27 mouse cellular contexts compared by ENCODE assay signal in the genomic region with DNA sequence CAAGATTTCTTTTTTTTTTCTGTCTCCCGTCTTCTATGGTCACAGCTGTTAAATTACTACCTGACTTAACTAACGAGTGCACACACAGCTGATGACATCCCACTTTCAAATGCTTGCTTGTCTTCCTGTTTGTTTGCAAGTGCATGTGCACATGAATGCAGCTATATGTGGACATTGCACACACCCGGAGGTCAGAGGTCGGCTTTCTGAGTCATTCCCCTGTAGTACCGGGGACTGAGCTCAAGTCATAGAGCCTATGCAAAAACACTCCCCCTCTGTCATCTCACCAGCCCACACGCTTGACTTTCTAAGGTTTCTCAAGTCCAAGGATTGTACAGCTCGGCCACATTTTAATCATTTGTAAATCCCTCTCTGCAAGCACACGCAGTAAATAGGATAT.
DNase-seq lines count a peak whose midpoint lies in the region; ATAC-seq and TF ChIP-seq lines count a peak whose summit lies in the region.
"Had no signal": no experiment of that assay in that cellular context is flagged by ENCODE, and none has a peak within 500 bp of the region (broad histone marks: within the 10 kb centered on the region; RNA-seq: fewer than 3 reads in every experiment).

No protein-coding gene starts in this region.

- no peaks in the 10 kb centered on the region for H3K27me3 ChIP-seq in liver, postnatal 0 days (ENCODE audit: insufficient read depth, low read length)
- H3K27me3 ChIP-seq in liver, embryonic 11.5 days (replicated peaks; ENCODE audit: control insufficient read depth, insufficient read depth, low read length), result no peaks in the 10 kb centered on the region
- no peaks in the 10 kb centered on the region for H3K27me3 ChIP-seq in midbrain, embryonic 11.5 days (ENCODE audit: control insufficient read depth, insufficient read depth, low read length)
- no peaks in the 10 kb centered on the region for H3K27me3 ChIP-seq in midbrain, embryonic 13.5 days
- no peaks in the 10 kb centered on the region for H3K27me3 ChIP-seq in forebrain, embryonic 14.5 days (replicated peaks; ENCODE audit: control insufficient read depth, insufficient read depth, low read length)
- H3K27me3 ChIP-seq: CH12.LX; embryonic facial prominence, embryonic 13.5 days; embryonic facial prominence, embryonic 15.5 days; forebrain, embryonic 13.5 days had no signal

- no peak overlapping the region for H3K4me3 ChIP-seq in liver, postnatal 0 days (ENCODE audit: low read depth, low read length)
- no peak overlapping the region for H3K4me3 ChIP-seq in liver, embryonic 11.5 days (ENCODE audit: low read depth, low read length)
- H3K4me3 ChIP-seq in midbrain, embryonic 11.5 days (ENCODE audit: low read depth, low read length), result no peak overlapping the region
- no peak overlapping the region for H3K4me3 ChIP-seq in midbrain, embryonic 13.5 days (replicated peaks)
- no peak overlapping the region for H3K4me3 ChIP-seq in forebrain, embryonic 14.5 days (ENCODE audit: low read depth, low read length)
- H3K4me3 ChIP-seq: embryonic facial prominence, embryonic 13.5 days; embryonic facial prominence, embryonic 15.5 days; erythroblast, embryonic 14.5 days; forebrain, embryonic 13.5 days had no signal

- H3K36me3 ChIP-seq in liver, postnatal 0 days (replicated peaks; ENCODE audit: insufficient read depth, low read length), result peaks cover 19% of the 10 kb centered on the region
- H3K36me3 ChIP-seq in liver, embryonic 11.5 days (ENCODE audit: control insufficient read depth, insufficient read depth, low read length), result no peaks in the 10 kb centered on the region
- H3K36me3 ChIP-seq in midbrain, embryonic 11.5 days (ENCODE audit: control insufficient read depth, insufficient read depth, low read length), result 0 out of 2 replicates have a peak, but pooled peaks cover 3% of the 10 kb centered on the region
- peaks cover 59% of the 10 kb centered on the region for H3K36me3 ChIP-seq in midbrain, embryonic 13.5 days
- H3K36me3 ChIP-seq in forebrain, embryonic 14.5 days (ENCODE audit: control insufficient read depth, insufficient read depth, low read length), result peaks cover 22% of the 10 kb centered on the region
- H3K36me3 ChIP-seq: embryonic facial prominence, embryonic 15.5 days; G1E had no signal

- H3K9ac ChIP-seq in liver, postnatal 0 days (replicated peaks), result no peak overlapping the region
- no peak overlapping the region for H3K9ac ChIP-seq in liver, embryonic 11.5 days (ENCODE audit: low read depth, low read length)
- H3K9ac ChIP-seq in midbrain, embryonic 11.5 days (ENCODE audit: low read length), result no peak overlapping the region
- H3K9ac ChIP-seq in midbrain, embryonic 13.5 days (replicated peaks), result no peak overlapping the region
- H3K9ac ChIP-seq in forebrain, embryonic 14.5 days (ENCODE audit: low read length), result no peak overlapping the region
- H3K9ac ChIP-seq: embryonic facial prominence, embryonic 13.5 days; embryonic facial prominence, embryonic 15.5 days; forebrain, embryonic 13.5 days had no signal

- WGBS in liver, postnatal 0 days (ENCODE audit: insufficient replicate concordance), result 71% methylated on average over 8 of the region's 8 CpGs
- 77% methylated on average over 8 of the region's 8 CpGs for WGBS in liver, embryonic 11.5 days
- WGBS in midbrain, embryonic 11.5 days, result 84% methylated on average over 8 of the region's 8 CpGs
- 92% methylated on average over 8 of the region's 8 CpGs for WGBS in midbrain, embryonic 13.5 days
- WGBS in forebrain, embryonic 14.5 days, result 85% methylated on average over 8 of the region's 8 CpGs

- no peak for TF ChIP-seq CTCF in liver, postnatal 0 days (IDR thresholded peaks at IDR 0.05; ENCODE audit: low read depth)

- 0 out of 2 replicates have a peak, but pooled peaks cover 3% of the 10 kb centered on the region for H3K9me3 ChIP-seq in liver, postnatal 0 days (ENCODE audit: low read length)
- H3K9me3 ChIP-seq in liver, embryonic 11.5 days (ENCODE audit: control insufficient read depth, low read length), result no peaks in the 10 kb centered on the region; the same call in 1 of the 2 replicates
- no peaks in the 10 kb centered on the region for H3K9me3 ChIP-seq in midbrain, embryonic 11.5 days (ENCODE audit: control insufficient read depth, low read length)
- no peaks in the 10 kb centered on the region for H3K9me3 ChIP-seq in midbrain, embryonic 13.5 days
- H3K9me3 ChIP-seq in forebrain, embryonic 14.5 days (replicated peaks; ENCODE audit: control insufficient read depth, low read length), result no peaks in the 10 kb centered on the region
- H3K9me3 ChIP-seq: embryonic facial prominence, embryonic 13.5 days; embryonic facial prominence, embryonic 15.5 days; forebrain, embryonic 13.5 days had no signal

- no peak overlapping the region for H3K4me2 ChIP-seq in liver, postnatal 0 days (ENCODE audit: low read depth, low read length)
- no peak overlapping the region for H3K4me2 ChIP-seq in liver, embryonic 11.5 days
- H3K4me2 ChIP-seq in midbrain, embryonic 11.5 days, result no peak overlapping the region
- H3K4me2 ChIP-seq in midbrain, embryonic 13.5 days (replicated peaks), result no peak overlapping the region
- no peak overlapping the region for H3K4me2 ChIP-seq in forebrain, embryonic 14.5 days (ENCODE audit: low read length)
- H3K4me2 ChIP-seq: embryonic facial prominence, embryonic 13.5 days; embryonic facial prominence, embryonic 15.5 days; forebrain, embryonic 13.5 days had no signal

- TF ChIP-seq EP300 in liver, postnatal 0 days (IDR thresholded peaks at IDR 0.05; ENCODE audit: low read depth), result no peak

- no peaks in the 10 kb centered on the region for H3K4me1 ChIP-seq in liver, postnatal 0 days (ENCODE audit: insufficient read depth)
- H3K4me1 ChIP-seq in liver, embryonic 11.5 days (replicated peaks; ENCODE audit: control insufficient read depth, insufficient read depth, low read length), result no peaks in the 10 kb centered on the region
- no peaks in the 10 kb centered on the region for H3K4me1 ChIP-seq in midbrain, embryonic 11.5 days (ENCODE audit: control insufficient read depth, insufficient read depth, low read length)
- no peaks in the 10 kb centered on the region for H3K4me1 ChIP-seq in midbrain, embryonic 13.5 days (replicated peaks)
- H3K4me1 ChIP-seq in forebrain, embryonic 14.5 days (ENCODE audit: control insufficient read depth, insufficient read depth, low read length), result no peaks in the 10 kb centered on the region; the same call in 1 of the 2 replicates
- H3K4me1 ChIP-seq: embryonic facial prominence, embryonic 15.5 days; forebrain, embryonic 13.5 days had no signal

- ATAC-seq in liver, postnatal 0 days, result 0 out of 2 replicates have a peak, but pooled peaks have one; percentile 21
- ATAC-seq in liver, embryonic 11.5 days (replicated peaks; ENCODE audit: low FRiP score), result no peak
- ATAC-seq in midbrain, embryonic 11.5 days (ENCODE audit: low FRiP score), result no peak
- no peak for ATAC-seq in midbrain, embryonic 13.5 days
- ATAC-seq in forebrain, embryonic 14.5 days, result no peak
- ATAC-seq: CD4-positive, CD25-positive, alpha-beta regulatory T cell, adult 4 months; forebrain, embryonic 13.5 days; forebrain, embryonic 16.5 days had no signal

- no peak for DNase-seq in liver, postnatal 0 days
- no peak for DNase-seq in liver, embryonic 11.5 days (ENCODE audit: low spot score)
- peak; percentile 21 for DNase-seq in midbrain, embryonic 11.5 days (ENCODE audit: low spot score, missing footprints)
- peak; percentile 30 for DNase-seq in NIH3T3 (ENCODE audit: low read depth)
- peak; percentile 44 for DNase-seq in yolk sac, embryonic 10.5 days (ENCODE audit: low spot score)
- DNase-seq in forebrain, embryonic 14.5 days (ENCODE audit: low spot score), result no peak
- no peak for DNase-seq in layer of hippocampus, adult 18-20 months (ENCODE audit: low spot score in 2 of 2)
- DNase-seq: adrenal gland, adult 2 months; adrenal gland, postnatal 10 days; adrenal gland, postnatal 25 days; B cell, adult 2 months; cerebellum, adult 11 months; cerebellum, adult 18-20 months; cerebellum, adult 8-10 months; cerebellum, adult 9-11 months; cerebellum, postnatal 14 days; cerebellum, postnatal 36 days; embryo, embryonic 11 days had no signal

- H3K27ac ChIP-seq in liver, postnatal 0 days (ENCODE audit: low read depth), result no peak overlapping the region
- no peak overlapping the region for H3K27ac ChIP-seq in liver, embryonic 11.5 days (ENCODE audit: low read depth, low read length)
- no peak overlapping the region for H3K27ac ChIP-seq in midbrain, embryonic 11.5 days (ENCODE audit: low read depth, low read length)
- H3K27ac ChIP-seq in midbrain, embryonic 13.5 days, result no peak overlapping the region
- H3K27ac ChIP-seq in forebrain, embryonic 14.5 days (ENCODE audit: low read depth, low read length), result no peak overlapping the region
- H3K27ac ChIP-seq: embryonic facial prominence, embryonic 13.5 days; embryonic facial prominence, embryonic 15.5 days; forebrain, embryonic 13.5 days had no signal

Comparison
In these comparisons a context has a peak if more than half of its experiments do, and no peak if none do; other contexts are left out.
1. DNase-seq: peak in midbrain, embryonic 11.5 days (single experiment), NIH3T3 (single experiment) and yolk sac, embryonic 10.5 days (single experiment); none in liver, postnatal 0 days (single experiment), liver, embryonic 11.5 days (single experiment), forebrain, embryonic 14.5 days (single experiment) and layer of hippocampus, adult 18-20 months (0 of 2).